Mouse (Mus musculus) urinary bladder, adult 18-20 months (tissue): ENCODE data around the gene Tmem200a.

Experiments
- DNase-seq, 2 experiments: peaks; one replicate each; pipeline ENCODE4 v3.0.0; 2022; ENCODE audit warnings: low spot score in 2 of 2, mixed read lengths in 2 of 2

Tmem200a gene

DNA sequence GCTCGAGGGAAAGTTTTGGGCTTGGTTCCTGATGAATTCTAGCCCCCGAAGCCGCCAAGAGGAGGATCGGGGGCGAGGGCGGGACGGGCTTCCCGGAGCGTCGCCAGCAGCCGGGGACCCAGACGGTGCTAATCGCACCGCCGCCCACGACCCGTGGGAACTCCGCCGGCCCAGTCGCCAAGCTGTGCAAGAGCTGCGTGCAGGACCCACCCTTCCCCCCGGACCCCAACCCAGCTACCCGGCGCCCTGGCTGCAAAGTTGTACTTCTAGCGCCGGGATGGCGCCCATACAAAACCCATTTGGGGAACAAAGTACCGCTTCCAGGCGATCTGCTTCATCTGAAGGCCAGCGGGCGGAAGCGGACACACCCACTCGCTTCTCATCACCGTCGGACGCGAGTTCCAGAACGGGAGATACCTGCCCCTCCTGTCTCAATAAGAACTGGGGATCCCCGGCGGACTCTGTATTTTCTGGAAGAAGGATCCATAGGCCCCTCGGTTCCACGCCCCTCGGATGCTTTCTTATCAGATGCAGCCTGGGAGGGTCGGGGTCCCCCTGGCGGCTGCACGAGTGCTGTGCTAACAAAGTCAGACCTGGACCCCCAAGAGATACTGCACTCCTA lies at the start of gene Tmem200a:
Gene Tmem200a (minus strand): TSS at position 532 of the 622 bp plus-strand sequence.
- peak in 1 of 2 experiments; percentile 20 for DNase-seq

- no peak for DNase-seq
Observed at GRCm38 (mm10) chr10:26119822-26120183, 41.0 kb upstream of the Tmem200a start.

DNA sequence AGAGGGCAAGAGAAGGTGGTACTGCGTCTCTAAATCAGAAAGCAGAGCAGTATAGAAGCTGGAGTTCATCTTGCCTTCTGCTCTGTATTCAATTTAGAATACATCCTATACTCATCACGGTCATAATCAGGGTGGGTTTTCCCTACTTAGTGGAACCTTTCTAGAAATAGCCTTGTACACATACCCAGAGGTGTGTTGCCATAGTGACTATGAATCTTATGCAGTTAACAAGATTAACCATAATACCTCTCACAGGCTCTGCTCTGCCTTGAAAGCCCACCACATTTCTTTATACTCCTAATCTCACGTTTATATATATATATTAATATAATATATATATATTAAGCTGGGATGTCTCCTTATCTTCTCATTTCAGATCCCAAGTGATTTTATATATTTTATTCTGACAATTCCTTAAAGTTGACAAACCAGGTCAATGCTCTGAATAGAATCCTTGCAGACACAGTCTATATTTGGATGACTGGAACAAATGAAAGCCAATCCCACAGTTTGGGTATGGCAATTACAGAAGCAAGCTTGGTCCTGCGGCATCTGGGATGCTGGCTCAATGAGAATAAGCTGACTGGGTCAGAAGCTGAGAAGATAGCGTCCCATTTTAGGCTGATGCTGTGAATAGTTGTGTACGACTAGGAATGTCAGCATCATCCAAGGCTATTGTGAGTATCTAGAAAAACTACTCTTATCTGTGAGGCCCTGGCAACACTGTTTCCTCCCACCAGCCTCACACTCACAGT lies 40.4 kb upstream of the Tmem200a start:
- DNase-seq, result no peak

DNA sequence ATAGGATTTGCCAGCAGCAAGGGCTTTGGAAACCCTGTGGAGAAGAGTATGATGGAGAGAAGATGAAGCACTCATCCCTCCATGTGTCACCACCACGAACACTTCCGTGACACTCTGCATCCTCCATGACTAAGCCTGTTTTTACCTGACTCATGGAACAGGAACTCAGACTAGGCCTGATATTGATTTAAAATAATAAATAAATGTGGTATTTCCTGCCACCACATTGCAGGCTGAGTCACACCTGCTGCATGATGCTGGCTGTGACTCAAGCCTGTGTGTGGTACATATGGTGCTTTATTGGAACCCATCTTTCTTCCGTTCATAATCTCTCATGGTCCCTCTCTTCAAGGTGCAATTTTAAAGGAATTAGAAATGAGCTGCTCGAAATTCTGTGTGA lies 35.6 kb upstream of the Tmem200a start:
- DNase-seq, result no peak

DNA sequence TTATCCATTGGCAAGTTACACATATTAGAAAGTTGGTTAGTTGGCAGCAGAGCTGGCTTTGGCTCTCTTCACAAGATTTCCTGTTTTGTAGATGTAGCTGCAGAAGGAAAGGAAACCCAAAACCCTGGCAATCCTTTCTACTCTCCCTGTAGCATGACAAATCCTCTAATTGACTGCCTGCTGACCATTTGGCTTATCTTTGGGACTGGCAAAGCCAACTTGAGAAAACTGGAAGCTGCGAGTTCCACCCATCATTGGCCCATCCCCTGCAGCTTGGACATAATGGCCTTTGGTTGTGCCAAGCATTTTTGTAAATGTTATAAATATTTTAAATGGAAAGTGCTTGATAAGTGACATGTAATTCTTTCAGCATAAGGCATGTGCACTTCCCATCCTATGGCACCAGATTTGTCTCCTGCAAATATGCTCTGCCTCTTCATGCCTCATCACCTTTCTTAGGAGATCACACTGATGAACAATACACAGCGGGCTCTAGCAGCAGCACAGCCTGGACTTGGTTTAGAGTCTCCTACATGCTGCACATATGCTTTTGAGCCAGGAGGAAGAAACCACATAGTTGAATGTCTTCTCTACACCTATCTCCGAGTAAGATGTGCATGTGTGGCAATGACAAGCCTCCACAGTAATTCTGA lies 24.6 kb upstream of the Tmem200a start:
- DNase-seq, result no peak

- DNase-seq, result no peak
Observed at GRCm38 (mm10) chr10:26082081-26082480, 3.2 kb upstream of the Tmem200a start.

DNA sequence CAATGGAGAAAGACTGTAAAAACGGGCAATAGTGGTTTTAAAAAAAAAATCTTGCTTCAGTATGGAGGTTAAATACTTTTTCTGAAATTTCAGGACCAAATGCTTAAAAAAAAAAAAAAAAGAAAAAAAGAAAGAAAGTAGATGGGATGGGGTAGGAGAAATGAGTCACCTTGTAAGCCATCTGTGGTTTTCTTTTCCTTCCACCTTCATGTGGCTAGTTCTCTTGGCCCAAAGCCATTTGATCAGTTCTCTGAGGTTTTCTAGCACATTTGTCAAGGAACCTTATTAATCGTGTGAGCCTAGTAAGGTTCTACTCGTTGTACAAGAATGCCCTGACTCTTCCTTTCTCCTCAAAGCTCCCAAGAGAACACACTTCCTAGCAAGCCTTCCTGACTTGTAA lies 826 bp upstream of the Tmem200a start:
- DNase-seq, result no peak

GRCm38 (mm10) chr10:26077671-26078481 lies 976 bp downstream of the Tmem200a start, which contains the start of gene Gm9767:
Gm9767 (plus strand) TSS chr10:26078255.
- DNase-seq, result no peak

DNA sequence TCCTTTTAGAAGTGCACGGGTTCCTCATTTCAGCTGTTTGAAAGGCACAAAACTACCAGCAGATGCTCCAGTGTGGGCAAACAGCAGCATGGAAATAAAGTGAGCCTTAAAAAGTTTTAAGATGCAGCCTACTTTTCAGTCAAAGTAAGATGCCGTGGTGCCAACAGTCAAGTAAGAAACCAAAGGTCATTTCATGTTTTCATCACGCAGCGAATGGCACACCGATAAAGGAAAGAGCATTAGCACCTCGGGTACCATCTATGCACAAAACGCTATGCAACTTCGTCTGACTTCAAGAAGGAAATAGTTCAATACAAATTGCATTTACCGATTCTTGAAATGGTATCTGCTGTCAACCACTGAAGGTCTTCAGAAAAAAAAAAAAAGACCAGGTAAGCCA lies 1.9 kb downstream of the Tmem200a start:
- DNase-seq, result no peak

GRCm38 (mm10) chr10:26071986-26072385 lies 6.9 kb downstream of the Tmem200a start:
- DNase-seq, result no peak

- no peak for DNase-seq
Observed at GRCm38 (mm10) chr10:26063071-26063470, 15.8 kb downstream of the Tmem200a start.

DNA sequence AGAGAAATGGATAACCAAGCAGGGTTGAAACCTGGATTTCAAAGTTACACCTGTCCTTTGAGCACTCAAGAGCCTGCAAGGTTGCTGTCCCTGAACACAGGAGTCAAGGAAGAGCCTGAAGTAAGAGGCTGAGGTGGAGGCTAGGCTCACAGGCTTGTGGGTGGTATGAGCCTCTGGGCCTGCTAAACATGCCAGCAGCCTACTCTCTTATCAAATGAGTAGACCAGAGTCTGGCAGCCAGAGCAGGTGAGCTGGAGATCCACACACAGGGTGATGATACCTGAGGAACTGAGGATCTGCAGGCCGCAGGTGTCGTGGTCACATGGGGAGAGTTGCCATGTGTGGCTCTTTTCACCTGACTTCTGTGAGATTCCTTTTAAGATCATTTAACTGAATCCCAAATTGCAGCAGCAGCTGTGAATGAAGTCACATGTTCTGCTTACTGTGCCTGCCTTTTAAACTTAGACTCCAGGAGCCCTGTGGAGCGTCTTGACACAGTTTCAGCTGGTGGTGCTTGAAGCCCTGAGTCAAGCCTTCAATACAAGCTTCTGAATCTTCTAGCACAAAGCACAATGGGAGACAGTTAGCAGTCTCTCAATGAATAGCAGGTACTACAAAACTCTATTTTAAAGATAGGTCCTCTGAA lies 19.1 kb downstream of the Tmem200a start:
- DNase-seq, result no peak

- DNase-seq, result no peak
Observed at GRCm38 (mm10) chr10:26051177-26051576, 27.7 kb downstream of the Tmem200a start.

- DNase-seq, result no peak
Observed at GRCm38 (mm10) chr10:26034931-26035330, 43.9 kb downstream of the Tmem200a start.

DNA sequence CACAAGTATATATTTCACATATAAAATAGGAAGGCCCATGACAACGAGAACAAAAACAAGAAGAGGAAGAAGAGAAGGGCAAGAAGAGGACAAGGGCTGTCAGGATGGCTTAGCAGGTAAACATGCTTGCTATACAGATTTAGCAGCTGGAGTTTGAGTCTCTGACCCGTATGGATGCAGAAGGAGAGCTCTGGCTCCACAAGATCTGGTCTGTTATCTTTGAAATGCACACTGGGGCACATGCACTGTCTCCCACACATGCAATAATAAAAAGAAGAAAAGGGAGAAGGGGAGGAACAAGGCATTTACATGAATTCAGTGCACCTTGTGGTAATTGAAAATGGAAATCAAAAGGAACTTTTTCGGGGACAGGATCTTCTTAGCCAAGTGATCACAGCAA lies 60.1 kb downstream of the Tmem200a start:
- DNase-seq, result no peak

- DNase-seq, result no peak
Observed at GRCm38 (mm10) chr10:26014298-26014697, 64.6 kb downstream of the Tmem200a start.

DNA sequence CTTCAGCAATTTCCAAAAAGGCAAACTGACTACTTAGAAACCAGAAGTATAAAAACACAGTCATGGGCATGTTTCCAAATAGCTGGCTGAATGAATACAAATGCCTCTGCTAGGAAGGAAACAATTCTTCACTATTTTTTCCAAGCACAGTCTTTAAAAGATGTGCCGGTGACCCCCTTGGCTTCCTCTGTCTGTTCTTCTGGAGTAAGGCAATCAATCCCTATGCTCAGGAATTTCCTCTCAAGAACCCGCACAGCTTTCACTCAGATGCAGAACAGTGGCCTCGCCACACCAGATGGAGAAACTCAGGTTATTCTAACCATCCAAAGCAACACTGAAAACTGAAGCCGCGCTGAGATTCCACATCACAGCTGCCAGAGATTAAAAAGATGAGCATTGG lies 69.9 kb downstream of the Tmem200a start:
- DNase-seq, result no peak

DNA sequence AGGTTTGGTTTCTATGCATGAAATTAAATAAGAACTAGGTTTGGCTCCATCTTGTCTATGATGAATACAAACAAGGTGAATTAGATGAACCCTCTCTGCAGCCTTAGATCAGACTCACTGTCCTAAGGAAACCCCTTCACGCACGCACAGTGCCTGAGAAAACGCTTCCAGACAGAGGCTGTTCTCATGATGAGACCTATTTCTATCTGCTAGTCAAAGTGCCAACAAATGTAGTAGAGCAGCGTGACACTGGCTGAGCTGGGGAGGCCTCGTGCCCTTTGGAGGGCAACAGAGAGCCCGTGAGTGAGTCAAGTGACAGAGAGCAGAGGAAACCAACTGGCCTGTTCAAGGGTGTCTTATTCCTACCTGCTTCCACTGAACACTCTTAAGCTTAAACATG lies 73.4 kb downstream of the Tmem200a start:
- DNase-seq, result no peak

GRCm38 (mm10) chr10:26000893-26001292 lies 78.0 kb downstream of the Tmem200a start:
- no peak for DNase-seq

- DNase-seq, result no peak
Observed at GRCm38 (mm10) chr10:25999291-25999930, 79.4 kb downstream of the Tmem200a start.

GRCm38 (mm10) chr10:25984056-25984455 lies 94.8 kb downstream of the Tmem200a start:
- no peak for DNase-seq
